Mouse (Mus musculus) erythroblast, embryonic 14.5 days (primary cell): ENCODE data around the gene Mad1l1. TPM values are rescaled to one million over a fixed set of nuclear protein-coding genes. Genes with fewer than 3 reads are reported as not detected.

Experiments
- H3K27me3 ChIP-seq: 2 replicates; pipeline ENCODE4 v1.6.1; 2012; ENCODE audit warnings: inconsistent platforms; ENCODE audit not compliant: control insufficient read depth
- H3K36me3 ChIP-seq: 2 replicates; pipeline ENCODE4 v1.6.1; 2012; ENCODE audit warnings: mild to moderate bottlenecking, inconsistent platforms; ENCODE audit not compliant: control insufficient read depth
- H3K4me1 ChIP-seq: 2 replicates; pipeline ENCODE4 v1.6.1; 2012; ENCODE audit warnings: inconsistent platforms; ENCODE audit not compliant: control insufficient read depth
- H3K4me3 ChIP-seq: replicated peaks from 2 replicates; pipeline ENCODE3; 2012; ENCODE audit warnings: moderate library complexity, mild to moderate bottlenecking, inconsistent platforms
- H3K9me3 ChIP-seq: 2 replicates; pipeline ENCODE4 v1.6.1; 2012; ENCODE audit warnings: low read length, inconsistent platforms, mixed read lengths; ENCODE audit not compliant: control insufficient read depth
- GATA1 ChIP-seq: IDR thresholded peaks from 2 replicates; pipeline ENCODE4 v1.6.1; 2012; ENCODE audit warnings: low read length, inconsistent platforms, mixed read lengths
- TAL1 ChIP-seq: IDR thresholded peaks from 3 replicates; pipeline ENCODE4 v1.6.1; 2012; ENCODE audit warnings: low read length, inconsistent platforms, mixed read lengths
- polyA plus RNA-seq: library from polyadenylated mRNA; stranded (reverse); fragments of >175 nt; gene quantifications from 2 replicates; pipeline ENCODE4 v1.2.3, GENCODE M21; 2012

Gene Mad1l1
- polyA plus RNA-seq, 1 experiment: 2.4 TPM

- TF ChIP-seq TAL1 (no peak), GATA1 (no peak)
Observed at GRCm38 (mm10) chr5:140230818-140231217, 90.5 kb downstream of the Mad1l1 start.

GRCm38 (mm10) chr5:140228306-140228705, 93.0 kb downstream of the Mad1l1 start:
- peaks cover 3% of the 10 kb centered on the region; the same call in 1 of the 2 replicates for H3K4me1 ChIP-seq
- H3K36me3 ChIP-seq: peaks cover 19% of the 10 kb centered on the region
- no peaks in the 10 kb centered on the region for H3K27me3 ChIP-seq
- TF ChIP-seq GATA1: no peak
- no peak for TF ChIP-seq TAL1
- H3K4me3 ChIP-seq: no peak overlapping the region
- no peaks in the 10 kb centered on the region for H3K9me3 ChIP-seq

More at GRCm38 (mm10) chr5:140230818-140231217, 90.5 kb downstream of the Mad1l1 start:
- H3K4me3 ChIP-seq: no peak overlapping the region
- H3K36me3 ChIP-seq: peaks cover 21% of the 10 kb centered on the region
- no peaks in the 10 kb centered on the region for H3K9me3 ChIP-seq
- H3K27me3 ChIP-seq: no peaks in the 10 kb centered on the region
- peaks cover 3% of the 10 kb centered on the region; the same call in 1 of the 2 replicates for H3K4me1 ChIP-seq

GRCm38 (mm10) chr5:140226871-140227270, 94.5 kb downstream of the Mad1l1 start:
- Histone ChIP-seq H3K4me1 (peaks cover 3% of the 10 kb centered on the region; the same call in 1 of the 2 replicates), H3K36me3 (peaks cover 19% of the 10 kb centered on the region), H3K27me3 (no peaks in the 10 kb centered on the region), H3K4me3 (no peak overlapping the region), H3K9me3 (no peaks in the 10 kb centered on the region)
- TF ChIP-seq GATA1 (no peak), TAL1 (no peak)

- no peaks in the 10 kb centered on the region for H3K27me3 ChIP-seq
- H3K4me1 ChIP-seq: peaks cover 3% of the 10 kb centered on the region; the same call in 1 of the 2 replicates
- TF ChIP-seq GATA1 (no peak), TAL1 (no peak)
Observed at GRCm38 (mm10) chr5:140225881-140226280, 95.5 kb downstream of the Mad1l1 start.

GRCm38 (mm10) chr5:140225103-140225502, 96.2 kb downstream of the Mad1l1 start:
- H3K4me3 ChIP-seq: no peak overlapping the region
- H3K9me3 ChIP-seq: no peaks in the 10 kb centered on the region
- H3K36me3 ChIP-seq: peaks cover 23% of the 10 kb centered on the region
- no peaks in the 10 kb centered on the region for H3K27me3 ChIP-seq
- TF ChIP-seq TAL1: no peak
- TF ChIP-seq GATA1: no peak
- H3K4me1 ChIP-seq: peaks cover 3% of the 10 kb centered on the region; the same call in 1 of the 2 replicates

More at GRCm38 (mm10) chr5:140225881-140226280, 95.5 kb downstream of the Mad1l1 start:
- Histone ChIP-seq H3K9me3 (no peaks in the 10 kb centered on the region), H3K36me3 (peaks cover 20% of the 10 kb centered on the region), H3K4me3 (no peak overlapping the region)

- no peak overlapping the region for H3K4me3 ChIP-seq
- no peaks in the 10 kb centered on the region for H3K9me3 ChIP-seq
- H3K4me1 ChIP-seq: no peaks in the 10 kb centered on the region; the same call in 1 of the 2 replicates
- TF ChIP-seq TAL1: no peak
- TF ChIP-seq GATA1: no peak
- H3K27me3 ChIP-seq: no peaks in the 10 kb centered on the region
- peaks cover 19% of the 10 kb centered on the region for H3K36me3 ChIP-seq
Observed at GRCm38 (mm10) chr5:140223070-140224053, 98.0 kb downstream of the Mad1l1 start.

- Histone ChIP-seq H3K27me3 (no peaks in the 10 kb centered on the region), H3K9me3 (no peaks in the 10 kb centered on the region), H3K4me3 (no peak overlapping the region), H3K4me1 (peaks cover 4% of the 10 kb centered on the region), H3K36me3 (peaks cover 16% of the 10 kb centered on the region)
- TF ChIP-seq TAL1: no peak
- no peak for TF ChIP-seq GATA1
Observed at GRCm38 (mm10) chr5:140221016-140221650, 100.2 kb downstream of the Mad1l1 start.

- Histone ChIP-seq H3K4me3 (no peak overlapping the region), H3K4me1 (peaks cover 4% of the 10 kb centered on the region), H3K9me3 (no peaks in the 10 kb centered on the region), H3K36me3 (peaks cover 16% of the 10 kb centered on the region), H3K27me3 (no peaks in the 10 kb centered on the region)
- no peak for TF ChIP-seq GATA1
- no peak for TF ChIP-seq TAL1
Observed at GRCm38 (mm10) chr5:140219252-140219651, 102.1 kb downstream of the Mad1l1 start.

- Histone ChIP-seq H3K4me1 (peaks cover 4% of the 10 kb centered on the region), H3K9me3 (no peaks in the 10 kb centered on the region), H3K27me3 (no peaks in the 10 kb centered on the region), H3K36me3 (peaks cover 10% of the 10 kb centered on the region), H3K4me3 (no peak overlapping the region)
- TF ChIP-seq TAL1 (no peak), GATA1 (no peak)
Observed at GRCm38 (mm10) chr5:140217900-140218299, 103.5 kb downstream of the Mad1l1 start.
